8 mouse cellular contexts compared by ENCODE assay signal in the genomic region with DNA sequence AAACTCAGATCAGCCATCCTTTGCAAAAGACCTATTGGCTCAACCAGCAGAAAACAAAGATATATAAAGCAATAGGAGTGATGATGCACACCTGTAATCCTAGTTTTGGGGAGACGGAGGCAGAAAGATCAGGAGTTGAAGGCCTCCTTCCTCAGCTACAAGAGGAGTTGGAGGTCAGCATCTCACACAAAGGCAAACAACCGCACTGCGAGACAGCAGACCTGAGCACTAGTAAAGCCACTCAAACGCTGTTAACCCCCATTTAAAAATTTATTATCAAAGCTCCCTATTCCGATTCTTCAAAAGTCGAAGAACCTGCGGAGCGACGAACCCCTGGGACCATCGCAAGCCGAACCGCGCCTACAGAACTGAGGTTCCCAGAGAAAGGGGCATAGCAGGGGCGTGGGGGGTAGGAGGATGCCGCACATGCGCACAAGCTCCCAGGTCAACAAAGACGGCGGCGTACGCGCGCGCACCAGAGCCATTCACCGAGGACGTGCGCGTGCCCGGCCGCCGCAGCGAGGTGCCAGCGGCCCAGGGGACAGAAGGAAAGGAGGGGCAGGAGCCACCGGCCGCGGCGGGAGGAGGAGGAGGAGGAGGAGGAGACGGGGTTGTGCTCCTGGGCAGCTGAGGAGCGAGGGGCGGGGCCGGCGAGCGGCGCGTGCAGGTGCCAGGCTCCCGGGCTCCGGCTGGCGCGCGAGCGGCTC. TPM values are rescaled to one million over a fixed set of nuclear protein-coding genes. Genes with fewer than 3 reads are reported as not detected.
A peak's percentile ranks its signal among the peaks of the same experiment; 100 is the strongest.
DNase-seq lines count a peak whose midpoint lies in the region; ATAC-seq lines count a peak whose summit lies in the region.

No protein-coding gene starts in this region.

- WGBS in hindbrain, embryonic 15.5 days, result under 1% methylated on average over 32 of the region's 50 CpGs

- peak; percentile 92 for ATAC-seq in hindbrain, embryonic 15.5 days (ENCODE audit: low FRiP score, low read depth)

- peak overlapping the region; percentile 80 for H3K4me3 ChIP-seq in hindbrain, embryonic 15.5 days

- H3K9ac ChIP-seq in hindbrain, embryonic 15.5 days, result peak overlapping the region; percentile 96

- peak; percentile 95 for DNase-seq in R1 (ENCODE audit: low read depth, low spot score)
- peak; percentile 95 to 98 for DNase-seq in cerebellum, postnatal 25 days
- DNase-seq in frontal cortex, postnatal 25 days (ENCODE audit: low spot score in 2 of 2), result peak; percentile 91
- peak; percentile 89 for DNase-seq in left cerebral cortex, adult 11 months (ENCODE audit: low spot score)
- peak; percentile 95 to 97 for DNase-seq in lung, postnatal 4 days
- peak; percentile 93 for DNase-seq in retina, postnatal 7 days (ENCODE audit: low read depth, low spot score)
- peak; percentile 88 for DNase-seq in urinary bladder, adult 2 months (ENCODE audit: low spot score)

- H3K27me3 ChIP-seq in hindbrain, embryonic 15.5 days, result no peaks in the 10 kb centered on the region

- no peaks in the 10 kb centered on the region for H3K36me3 ChIP-seq in hindbrain, embryonic 15.5 days

- peak overlapping the region; percentile 63 for H3K4me2 ChIP-seq in hindbrain, embryonic 15.5 days

- no peaks in the 10 kb centered on the region for H3K9me3 ChIP-seq in hindbrain, embryonic 15.5 days

- H3K27ac ChIP-seq in hindbrain, embryonic 15.5 days (replicated peaks), result peak overlapping the region; percentile 97

- H3K4me1 ChIP-seq in hindbrain, embryonic 15.5 days (replicated peaks), result peaks cover 41% of the 10 kb centered on the region

RNA-seq across cellular contexts. Expression of a gene that starts 0.4 kb away (rescaled TPM):
- 34.2 and 35.5 TPM in 2 replicates for polyA plus RNA-seq in hindbrain, embryonic 15.5 days (2015; fragmentation: Nextera tagmentation; extraction: Ambion mirVana)
- polyA plus RNA-seq in urinary bladder, adult 2 months (2012; rRNA removed), result 11.5 and 13.1 TPM in 2 replicates

RNA-seq across cellular contexts. Expression of a gene that starts 14.6 kb away (rescaled TPM):
- polyA plus RNA-seq in hindbrain, embryonic 15.5 days (2015; fragmentation: Nextera tagmentation; extraction: Ambion mirVana), result 210 and 224 TPM in 2 replicates
- polyA plus RNA-seq in urinary bladder, adult 2 months (2012; rRNA removed), result 80.7 and 103 TPM in 2 replicates

RNA-seq across cellular contexts. Expression of a gene that starts 43.1 kb away (rescaled TPM):
- polyA plus RNA-seq in hindbrain, embryonic 15.5 days (2015; fragmentation: Nextera tagmentation; extraction: Ambion mirVana), result 51.1 and 51.6 TPM in 2 replicates
- polyA plus RNA-seq in urinary bladder, adult 2 months (2012; rRNA removed), result 47.4 and 56.6 TPM in 2 replicates

RNA-seq across cellular contexts. Expression of a gene that starts 57.0 kb away (rescaled TPM):
- polyA plus RNA-seq in hindbrain, embryonic 15.5 days (2015; fragmentation: Nextera tagmentation; extraction: Ambion mirVana), result 30.1 and 32.2 TPM in 2 replicates
- 26.5 and 27.8 TPM in 2 replicates for polyA plus RNA-seq in urinary bladder, adult 2 months (2012; rRNA removed)

Comparison
In these comparisons a context has a peak if more than half of its experiments do, and no peak if none do; other contexts are left out.
1. Peak in every context shown above with its lines: DNase-seq, ATAC-seq, H3K4me3 ChIP-seq and H3K27ac ChIP-seq.